Mouse (Mus musculus) limb, embryonic 14.5 days (tissue): ENCODE measurements at regions not wholly inside any gene's neighbourhood (a gene's known extent, or its start where the extent isn't known, plus 50 kb on each side); places are given as distances from the start of the nearest gene placed in this dataset.
A peak's percentile ranks its signal among the peaks of the same experiment; 100 is the strongest.

ENCODE experiments used
- ATAC-seq: fragments of 200-750 bp; cut with Nextera tagmentation; 2 replicates; pipeline ENCODE4 v1.8.0; 2017; ENCODE audit warnings: low read depth, moderate number of reproducible peaks, moderate TSS enrichment; ENCODE audit not compliant: low FRiP score
- DNase-seq: peaks from one replicate; pipeline ENCODE4 v3.0.0-alpha.2; 2015; ENCODE audit warnings: low spot score
- H3K27ac ChIP-seq: fragments of 300-500 bp; sonication (generic); replicated peaks from 2 replicates; pipeline ENCODE4 v1.5.1; 2014; ENCODE audit warnings: low read depth, mild to moderate bottlenecking, low read length, moderate library complexity, mixed read lengths
- H3K27me3 ChIP-seq: fragments of 300-500 bp; sonication (generic); 2 replicates; pipeline ENCODE4 v1.6.1; 2014; ENCODE audit warnings: low read length, mixed read lengths; ENCODE audit not compliant: control insufficient read depth, insufficient read depth
- H3K36me3 ChIP-seq: fragments of 300-500 bp; sonication (generic); 2 replicates; pipeline ENCODE4 v1.6.1; 2014; ENCODE audit warnings: mild to moderate bottlenecking, low read length, moderate library complexity, mixed read lengths; ENCODE audit not compliant: control insufficient read depth, insufficient read depth
- H3K4me1 ChIP-seq: fragments of 300-500 bp; sonication (generic); 2 replicates; pipeline ENCODE4 v1.6.1; 2014; ENCODE audit warnings: antibody characterized with exemption, low read length, mixed read lengths; ENCODE audit not compliant: control insufficient read depth, insufficient read depth
- H3K4me2 ChIP-seq: fragments of 300-500 bp; sonication (generic); replicated peaks from 2 replicates; pipeline ENCODE4 v1.6.1; 2014; ENCODE audit warnings: low read depth, mild to moderate bottlenecking, low read length, moderate library complexity; ENCODE audit not compliant: severe bottlenecking
- H3K4me3 ChIP-seq: fragments of 300-500 bp; sonication (generic); replicated peaks from 2 replicates; pipeline ENCODE4 v1.5.1; 2014; ENCODE audit warnings: low read length
- H3K9ac ChIP-seq: fragments of 300-500 bp; sonication (generic); 2 replicates; pipeline ENCODE4 v1.6.1; 2014; ENCODE audit warnings: mild to moderate bottlenecking, low read depth, low read length, moderate library complexity; ENCODE audit not compliant: severe bottlenecking
- H3K9me3 ChIP-seq: fragments of 300-500 bp; sonication (generic); 2 replicates; pipeline ENCODE4 v1.6.1; 2016; ENCODE audit warnings: low read length; ENCODE audit not compliant: control insufficient read depth
- POLR2A ChIP-seq: fragments of 200-500 bp; IDR thresholded peaks from 2 replicates; pipeline ENCODE4 v1.8.0; 2012; ENCODE audit warnings: inconsistent platforms, mild to moderate bottlenecking, moderate library complexity, borderline replicate concordance; ENCODE audit not compliant: insufficient read depth, insufficient read length; ENCODE audit errors: extremely low read depth
- WGBS: fragments of 180-500 bp; shearing (Covaris S2); extraction: QIAGEN DNeasy Blood & Tissue Kit; methylation state at CpG from one replicate; pipeline ENCODE4 v1.1.7; 2014; 5-methylcytosine and 5-hydroxymethylcytosine counted together

DNA sequence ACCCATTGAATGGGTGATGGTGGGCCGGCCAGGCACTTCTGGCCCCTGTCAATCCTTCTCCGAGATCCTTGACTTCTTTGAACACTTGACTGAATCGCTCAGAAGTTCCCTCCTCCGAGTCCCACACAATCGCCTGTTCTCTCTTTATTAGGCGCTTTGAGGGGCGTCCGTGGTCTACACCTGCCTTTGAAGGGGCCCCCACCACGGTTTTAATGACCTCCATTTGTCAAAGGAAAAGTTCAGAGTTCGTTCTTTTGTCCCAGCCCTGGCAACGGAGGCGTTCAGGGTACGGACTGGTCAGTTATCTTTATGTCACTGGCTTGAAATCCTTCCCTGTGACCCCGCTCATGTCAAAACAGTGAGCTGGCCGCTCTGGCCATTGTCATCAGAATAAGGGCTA, 74.3 kb upstream of the Irx3 start:
- H3K27me3 ChIP-seq: peaks cover 67% of the 10 kb centered on the region

GRCm38 (mm10) chr8:91873232-91873631, 71.4 kb upstream of the Irx3 start:
- H3K4me2 ChIP-seq: no peak overlapping the region
- peaks cover 2% of the 10 kb centered on the region; the same call in 1 of the 2 replicates for H3K4me1 ChIP-seq
- no peak overlapping the region for H3K27ac ChIP-seq
- no peaks in the 10 kb centered on the region for H3K9me3 ChIP-seq
- no peak overlapping the region for H3K9ac ChIP-seq
- ATAC-seq (no peak), DNase-seq (no peak)
- no peaks in the 10 kb centered on the region for H3K36me3 ChIP-seq
- 53% methylated on average over 5 of the region's 5 CpGs for WGBS
- TF ChIP-seq POLR2A: no peak
- H3K27me3 ChIP-seq: peaks cover 77% of the 10 kb centered on the region
- H3K4me3 ChIP-seq: no peak overlapping the region

More for the DNA sequence above, 74.3 kb upstream of the Irx3 start:
- no peak overlapping the region for H3K4me3 ChIP-seq
- H3K4me1 ChIP-seq: peaks cover 2% of the 10 kb centered on the region; the same call in 1 of the 2 replicates
- no peak overlapping the region for H3K4me2 ChIP-seq
- TF ChIP-seq POLR2A: no peak
- ATAC-seq (no peak), DNase-seq (no peak)
- no peak overlapping the region for H3K9ac ChIP-seq
- H3K27ac ChIP-seq: no peak overlapping the region
- 12% methylated on average over 15 of the region's 15 CpGs for WGBS
- no peaks in the 10 kb centered on the region for H3K9me3 ChIP-seq
- no peaks in the 10 kb centered on the region for H3K36me3 ChIP-seq

DNA sequence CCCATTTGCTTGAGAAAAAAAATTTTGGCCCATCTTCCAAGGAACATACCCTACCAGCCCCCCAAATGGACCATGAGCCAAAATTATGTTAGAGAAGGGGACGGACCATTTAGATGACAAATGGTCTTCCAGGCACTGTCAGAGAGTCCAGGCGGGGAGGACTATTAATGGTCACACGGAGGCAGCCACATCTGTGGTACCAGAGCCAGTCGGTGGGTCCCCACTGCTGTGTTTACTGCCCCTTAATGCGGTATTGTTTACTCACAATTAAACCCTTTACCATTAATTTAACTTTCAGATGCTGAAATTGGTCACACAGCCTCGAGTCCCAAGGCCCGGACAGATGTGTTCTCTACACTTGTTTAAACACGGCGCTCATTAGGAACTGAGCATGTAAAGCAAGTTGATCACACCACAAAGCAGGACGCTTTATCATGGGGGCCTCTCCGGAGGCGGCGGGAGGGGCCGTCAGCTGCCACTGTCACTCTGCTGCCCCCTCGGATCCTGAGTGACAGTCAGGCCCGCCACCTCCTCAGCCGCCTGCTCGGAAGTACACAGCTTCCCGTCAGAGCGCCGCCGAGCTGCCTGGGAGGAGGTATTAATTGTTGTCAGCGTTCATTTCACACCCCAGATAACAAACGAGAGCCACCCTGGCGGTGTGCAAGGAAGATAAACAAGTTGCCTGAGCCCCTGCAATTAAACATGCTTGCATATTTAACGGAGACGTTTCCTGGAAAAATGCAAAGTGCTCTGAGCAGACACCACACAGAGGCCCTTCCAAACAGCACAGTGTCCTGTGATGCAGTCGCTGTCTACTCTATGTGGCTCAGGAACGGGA, 70.6 kb upstream of the Irx3 start:
- H3K27me3 ChIP-seq: peaks cover 74% of the 10 kb centered on the region
- H3K27ac ChIP-seq: no peak overlapping the region
- DNase-seq (peak; percentile 30), ATAC-seq (0 out of 2 replicates have a peak, but pooled peaks have one; percentile 44)
- no peaks in the 10 kb centered on the region for H3K36me3 ChIP-seq
- no peak overlapping the region for H3K9ac ChIP-seq
- no peaks in the 10 kb centered on the region for H3K9me3 ChIP-seq
- no peak for TF ChIP-seq POLR2A
- 0 out of 2 replicates have a peak overlapping the region, but pooled peaks have one; percentile 9 for H3K4me3 ChIP-seq
- peak overlapping the region; percentile 28 for H3K4me2 ChIP-seq
- WGBS: 7% methylated on average over 29 of the region's 29 CpGs
- H3K4me1 ChIP-seq: peaks cover 2% of the 10 kb centered on the region; the same call in 1 of the 2 replicates

DNA sequence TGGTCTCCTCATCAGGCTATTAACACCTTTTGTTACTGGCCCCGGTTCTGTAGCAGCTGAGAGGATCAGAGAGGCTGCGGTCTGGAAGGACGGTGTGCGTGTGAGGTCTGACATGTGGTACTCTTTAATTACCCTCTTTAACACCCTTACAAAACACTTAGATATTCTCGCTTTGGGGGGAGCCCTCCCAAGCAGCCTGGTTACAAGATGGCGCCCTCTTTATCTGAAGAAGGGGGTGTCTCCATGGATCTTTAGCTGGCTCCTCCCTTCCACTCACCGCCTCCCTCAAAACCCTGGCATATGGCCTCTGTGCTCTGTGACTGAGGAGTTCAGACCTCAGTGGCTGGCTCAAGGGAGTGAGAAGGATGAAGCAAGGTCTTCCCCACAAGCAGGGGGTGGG, 65.2 kb upstream of the Irx3 start:
- Histone ChIP-seq H3K9me3 (no peaks in the 10 kb centered on the region), H3K27ac (no peak overlapping the region), H3K4me2 (no peak overlapping the region), H3K4me3 (no peak overlapping the region), H3K36me3 (no peaks in the 10 kb centered on the region), H3K27me3 (peaks cover 56% of the 10 kb centered on the region), H3K4me1 (no peaks in the 10 kb centered on the region), H3K9ac (no peak overlapping the region)
- no peak for ATAC-seq
- WGBS: 10% methylated on average over 7 of the region's 7 CpGs
- no peak for TF ChIP-seq POLR2A
- DNase-seq: no peak

- H3K4me1 ChIP-seq: no peaks in the 10 kb centered on the region
- 14% methylated on average over 7 of the region's 7 CpGs for WGBS
- H3K4me2 ChIP-seq: no peak overlapping the region
- H3K27me3 ChIP-seq: peaks cover 53% of the 10 kb centered on the region
- H3K9ac ChIP-seq: no peak overlapping the region
- H3K36me3 ChIP-seq: no peaks in the 10 kb centered on the region
- no peaks in the 10 kb centered on the region for H3K9me3 ChIP-seq
- DNase-seq: no peak
- H3K4me3 ChIP-seq: no peak overlapping the region
- no peak overlapping the region for H3K27ac ChIP-seq
- no peak for TF ChIP-seq POLR2A
- no peak for ATAC-seq
These were observed 64.2 kb upstream of the Irx3 start for GRCm38 (mm10) chr8:91866076-91866475.
